Mouse (Mus musculus): ENCODE measurements around the gene Kctd12b. TPM values are rescaled to one million over a fixed set of nuclear protein-coding genes. Genes with fewer than 3 reads are reported as not detected.

The Kctd12b gene
- polyA plus RNA-seq (2015; fragmentation: Nextera tagmentation; extraction: Ambion mirVana) = 0.63 TPM in 2 replicates

DNA sequence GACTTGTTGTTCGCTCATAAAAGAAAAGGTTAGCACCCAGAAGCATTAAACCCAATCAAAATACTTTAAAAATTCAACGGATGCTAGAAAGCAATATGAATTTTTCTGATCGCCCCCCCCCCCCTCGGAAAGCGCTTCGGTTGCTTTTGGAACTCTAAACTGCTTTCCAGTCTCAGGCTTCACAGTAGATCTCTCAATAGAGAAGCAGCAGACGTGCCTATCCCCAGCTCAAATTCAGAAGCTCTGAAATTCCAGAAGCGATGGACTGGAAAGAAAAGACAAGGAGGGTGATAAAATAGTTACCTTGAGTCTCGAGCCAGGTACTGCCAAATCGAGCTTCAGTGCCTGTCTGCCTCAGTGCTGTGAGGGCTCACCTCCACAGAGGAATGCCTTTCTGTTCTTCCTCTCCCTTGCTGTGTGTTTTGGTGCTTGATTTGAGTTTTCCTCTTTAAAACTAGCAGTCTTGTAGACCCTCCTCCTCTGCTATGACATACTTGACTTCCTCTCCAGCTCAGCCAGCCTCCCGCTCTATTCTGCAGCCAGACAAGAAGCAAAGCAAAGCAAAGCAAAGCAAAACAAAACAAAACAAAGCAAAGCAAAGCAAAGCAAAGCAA, at the start of gene Kctd12b:
Gene Kctd12b, minus strand, starts transcription at position 610 of the 614 bp plus-strand sequence.
- Histone ChIP-seq H3K4me2 (ENCODE audit: low read depth, low read length) (0 out of 2 replicates have a peak within 1 kb of the TSS, but pooled peaks have one; percentile 15), H3K27ac (ENCODE audit: low read length) (no peak within 1 kb of the TSS)
- ATAC-seq (ENCODE audit: low read depth) = no peak

GRCm38 (mm10) chrX:153742493-153742892, 46.3 kb upstream of the Kctd12b start:
- no peaks in the 10 kb centered on the region for H3K36me3 ChIP-seq (ENCODE audit: control insufficient read depth, insufficient read depth)
- WGBS (ENCODE audit: insufficient replicate concordance) = 59% methylated on average over 3 of the region's 3 CpGs
- no peak overlapping the region for H3K9ac ChIP-seq (ENCODE audit: low read depth, low read length)
- H3K4me1 ChIP-seq (ENCODE audit: control insufficient read depth, low read depth, low read length) = no peaks in the 10 kb centered on the region
- H3K4me3 ChIP-seq (ENCODE audit: low read depth, low read length) = no peak overlapping the region
- ATAC-seq (ENCODE audit: low read depth) = no peak
- H3K9me3 ChIP-seq (replicated peaks; ENCODE audit: control insufficient read depth, low read length) = no peaks in the 10 kb centered on the region
- H3K27me3 ChIP-seq (ENCODE audit: control insufficient read depth, insufficient read depth, low read depth, low read length) = no peaks in the 10 kb centered on the region
- H3K4me2 ChIP-seq (ENCODE audit: low read depth, low read length) = no peak overlapping the region
- H3K27ac ChIP-seq (ENCODE audit: low read length) = no peak overlapping the region

More for the DNA sequence above, at the start of gene Kctd12b:
- H3K36me3 ChIP-seq (ENCODE audit: control insufficient read depth, insufficient read depth) = no peaks in the 10 kb centered on the region
- no peaks in the 10 kb centered on the region for H3K9me3 ChIP-seq (replicated peaks; ENCODE audit: control insufficient read depth, low read length)
- peak within 1 kb of the TSS; percentile 31 for H3K4me3 ChIP-seq (ENCODE audit: low read depth, low read length)
- WGBS (ENCODE audit: insufficient replicate concordance) = 16% methylated on average over 11 of the region's 11 CpGs
- H3K4me1 ChIP-seq (ENCODE audit: control insufficient read depth, low read depth, low read length) = no peaks in the 10 kb centered on the region
- no peaks in the 10 kb centered on the region for H3K27me3 ChIP-seq (ENCODE audit: control insufficient read depth, insufficient read depth, low read depth, low read length)
- no peak within 1 kb of the TSS for H3K9ac ChIP-seq (ENCODE audit: low read depth, low read length)

GRCm38 (mm10) chrX:153735697-153736096, 39.5 kb upstream of the Kctd12b start:
- no peaks in the 10 kb centered on the region for H3K36me3 ChIP-seq (ENCODE audit: control insufficient read depth, insufficient read depth)
- no peak for ATAC-seq (ENCODE audit: low read depth)

GRCm38 (mm10) chrX:153724400-153724799, 28.2 kb upstream of the Kctd12b start:
- no peak overlapping the region for H3K27ac ChIP-seq (ENCODE audit: low read length)
- no peaks in the 10 kb centered on the region for H3K4me1 ChIP-seq (ENCODE audit: control insufficient read depth, low read depth, low read length)
- H3K9me3 ChIP-seq (replicated peaks; ENCODE audit: control insufficient read depth, low read length) = no peaks in the 10 kb centered on the region
- H3K36me3 ChIP-seq (ENCODE audit: control insufficient read depth, insufficient read depth) = no peaks in the 10 kb centered on the region
- 49% methylated on average over 3 of the region's 3 CpGs for WGBS (ENCODE audit: insufficient replicate concordance)
- H3K4me3 ChIP-seq (ENCODE audit: low read depth, low read length) = peak overlapping the region; percentile 22; the same call in 1 of the 2 replicates
- peak overlapping the region; percentile 49 for H3K4me2 ChIP-seq (ENCODE audit: low read depth, low read length)
- H3K9ac ChIP-seq (ENCODE audit: low read depth, low read length) = no peak overlapping the region
- H3K27me3 ChIP-seq (ENCODE audit: control insufficient read depth, insufficient read depth, low read depth, low read length) = no peaks in the 10 kb centered on the region
- no peak for ATAC-seq (ENCODE audit: low read depth)

More at GRCm38 (mm10) chrX:153735697-153736096, 39.5 kb upstream of the Kctd12b start:
- Histone ChIP-seq H3K4me1 (ENCODE audit: control insufficient read depth, low read depth, low read length) (no peaks in the 10 kb centered on the region), H3K4me2 (ENCODE audit: low read depth, low read length) (no peak overlapping the region), H3K9me3 (replicated peaks; ENCODE audit: control insufficient read depth, low read length) (no peaks in the 10 kb centered on the region), H3K27ac (ENCODE audit: low read length) (no peak overlapping the region), H3K4me3 (ENCODE audit: low read depth, low read length) (no peak overlapping the region), H3K9ac (ENCODE audit: low read depth, low read length) (no peak overlapping the region), H3K27me3 (ENCODE audit: control insufficient read depth, insufficient read depth, low read depth, low read length) (no peaks in the 10 kb centered on the region)
- 65% methylated on average over 4 of the region's 4 CpGs for WGBS (ENCODE audit: insufficient replicate concordance)

DNA sequence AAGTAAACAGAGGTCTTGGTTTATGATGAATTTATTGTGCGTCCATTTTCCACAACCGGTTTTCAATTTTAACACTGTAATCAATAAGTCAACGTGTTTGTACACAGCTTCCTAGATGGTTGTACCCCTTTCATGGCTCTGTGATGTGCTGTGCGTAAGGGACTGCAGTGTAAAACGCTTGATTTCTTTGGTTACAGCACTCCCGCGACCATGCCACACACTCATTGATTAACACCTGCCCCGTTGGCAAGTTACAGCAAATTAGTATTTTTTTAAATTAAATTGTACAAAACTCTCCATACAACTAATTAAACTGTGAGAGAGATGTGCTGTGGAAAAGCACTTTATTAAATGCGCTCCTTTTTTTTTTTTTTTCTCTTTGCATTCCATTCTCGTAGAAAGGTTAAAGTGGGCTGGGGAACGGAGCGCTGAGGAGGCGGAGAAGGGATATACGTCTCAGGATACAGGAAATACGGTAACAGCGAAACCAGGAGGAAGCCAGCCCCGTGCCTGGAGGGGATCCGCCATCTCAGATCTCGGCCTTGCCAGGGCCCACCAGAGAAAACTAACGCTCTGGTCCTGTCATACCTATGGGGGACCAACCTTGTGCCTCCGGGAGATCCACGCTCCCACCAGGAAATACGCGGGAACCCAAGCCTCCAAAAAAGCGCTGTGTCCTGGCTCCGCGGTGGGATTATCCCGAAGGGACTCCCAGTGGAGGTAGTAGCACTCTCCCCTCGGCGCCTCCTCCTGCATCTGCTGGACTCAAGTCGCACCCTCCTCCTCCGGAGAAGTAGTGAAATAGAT, 27.1 kb upstream of the Kctd12b start, which contains the start of gene Nbdy:
Gene Nbdy, plus strand, starts transcription at position 481 of the 807 bp plus-strand sequence.
- peak; percentile 72 for ATAC-seq (ENCODE audit: low read depth)
- Histone ChIP-seq H3K36me3 (ENCODE audit: control insufficient read depth, insufficient read depth) (no peaks in the 10 kb centered on the region), H3K9me3 (replicated peaks; ENCODE audit: control insufficient read depth, low read length) (no peaks in the 10 kb centered on the region), H3K27me3 (ENCODE audit: control insufficient read depth, insufficient read depth, low read depth, low read length) (no peaks in the 10 kb centered on the region), H3K4me1 (ENCODE audit: control insufficient read depth, low read depth, low read length) (no peaks in the 10 kb centered on the region), H3K4me3 (ENCODE audit: low read depth, low read length) (peak within 1 kb of the TSS; percentile 54), H3K4me2 (ENCODE audit: low read depth, low read length) (peak within 1 kb of the TSS; percentile 60), H3K9ac (ENCODE audit: low read depth, low read length) (peak within 1 kb of the TSS; percentile 35), H3K27ac (ENCODE audit: low read length) (no peak within 1 kb of the TSS)
- WGBS (ENCODE audit: insufficient replicate concordance) = 15% methylated on average over 31 of the region's 32 CpGs

DNA sequence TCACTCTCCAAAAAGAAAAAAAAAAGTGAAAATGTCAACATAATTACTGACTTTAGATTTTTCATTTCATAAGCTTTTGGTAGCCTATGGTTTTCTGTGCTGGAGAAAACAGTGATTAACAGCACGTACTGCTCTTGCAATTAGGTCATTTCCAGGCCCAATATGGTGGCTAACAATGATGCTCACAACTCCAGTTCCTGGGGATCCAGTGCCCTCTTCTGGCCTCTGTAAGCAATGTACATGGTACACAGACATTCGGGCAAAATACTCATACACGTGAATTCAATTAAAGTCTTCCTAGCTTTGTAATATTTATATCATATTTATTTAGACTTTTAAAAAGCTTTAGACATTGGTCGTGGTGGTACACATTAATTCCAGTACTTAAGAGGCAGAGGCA, 23.4 kb upstream of the Kctd12b start:
- ATAC-seq (ENCODE audit: low read depth) = no peak
- 22% methylated on average over 4 of the region's 4 CpGs for WGBS (ENCODE audit: insufficient replicate concordance)
- Histone ChIP-seq H3K4me3 (ENCODE audit: low read depth, low read length) (no peak overlapping the region), H3K27me3 (ENCODE audit: control insufficient read depth, insufficient read depth, low read depth, low read length) (no peaks in the 10 kb centered on the region), H3K4me1 (ENCODE audit: control insufficient read depth, low read depth, low read length) (no peaks in the 10 kb centered on the region), H3K36me3 (ENCODE audit: control insufficient read depth, insufficient read depth) (no peaks in the 10 kb centered on the region), H3K27ac (ENCODE audit: low read length) (no peak overlapping the region), H3K9me3 (replicated peaks; ENCODE audit: control insufficient read depth, low read length) (no peaks in the 10 kb centered on the region), H3K9ac (ENCODE audit: low read depth, low read length) (no peak overlapping the region), H3K4me2 (ENCODE audit: low read depth, low read length) (no peak overlapping the region)

- no peak overlapping the region for H3K4me2 ChIP-seq (ENCODE audit: low read depth, low read length)
- H3K27me3 ChIP-seq (ENCODE audit: control insufficient read depth, insufficient read depth, low read depth, low read length) = no peaks in the 10 kb centered on the region
- no peak overlapping the region for H3K27ac ChIP-seq (ENCODE audit: low read length)
- no peak for ATAC-seq (ENCODE audit: low read depth)
- no peak overlapping the region for H3K9ac ChIP-seq (ENCODE audit: low read depth, low read length)
- H3K36me3 ChIP-seq (ENCODE audit: control insufficient read depth, insufficient read depth) = no peaks in the 10 kb centered on the region
- no peaks in the 10 kb centered on the region for H3K9me3 ChIP-seq (replicated peaks; ENCODE audit: control insufficient read depth, low read length)
- 61% methylated on average over 2 of the region's 2 CpGs for WGBS (ENCODE audit: insufficient replicate concordance)
- no peak overlapping the region for H3K4me3 ChIP-seq (ENCODE audit: low read depth, low read length)
- no peaks in the 10 kb centered on the region for H3K4me1 ChIP-seq (ENCODE audit: control insufficient read depth, low read depth, low read length)
These were observed 20.5 kb upstream of the Kctd12b start for GRCm38 (mm10) chrX:153716716-153717115.

DNA sequence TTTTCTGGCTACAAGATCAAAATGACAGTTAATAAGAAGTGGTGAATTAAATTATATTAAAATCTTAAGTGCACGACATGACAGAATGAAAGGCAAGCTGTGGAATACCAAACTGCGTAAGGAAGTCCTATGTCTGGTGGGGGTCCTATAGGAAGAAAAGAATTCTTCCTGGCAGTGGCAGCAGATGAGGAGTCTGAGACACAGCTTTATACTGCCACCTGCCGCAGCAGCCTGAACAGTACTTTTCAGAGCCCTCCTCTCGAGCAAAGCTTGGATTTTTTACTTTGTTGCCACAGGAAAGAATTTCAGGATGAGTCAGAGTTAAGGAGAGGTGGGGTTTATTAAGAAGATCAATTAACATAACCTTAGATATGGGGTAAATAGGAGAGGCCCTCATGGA, 11.5 kb upstream of the Kctd12b start:
- H3K27me3 ChIP-seq (ENCODE audit: control insufficient read depth, insufficient read depth, low read depth, low read length) = no peaks in the 10 kb centered on the region
- ATAC-seq (ENCODE audit: low read depth) = no peak
- H3K4me3 ChIP-seq (ENCODE audit: low read depth, low read length) = no peak overlapping the region
- no peak overlapping the region for H3K27ac ChIP-seq (ENCODE audit: low read length)
- WGBS (ENCODE audit: insufficient replicate concordance) = 39% methylated on average over 4 of the region's 4 CpGs
- no peaks in the 10 kb centered on the region for H3K9me3 ChIP-seq (replicated peaks; ENCODE audit: control insufficient read depth, low read length)
- H3K4me2 ChIP-seq (ENCODE audit: low read depth, low read length) = no peak overlapping the region
- no peak overlapping the region for H3K9ac ChIP-seq (ENCODE audit: low read depth, low read length)
- H3K4me1 ChIP-seq (ENCODE audit: control insufficient read depth, low read depth, low read length) = no peaks in the 10 kb centered on the region
- H3K36me3 ChIP-seq (ENCODE audit: control insufficient read depth, insufficient read depth) = no peaks in the 10 kb centered on the region

DNA sequence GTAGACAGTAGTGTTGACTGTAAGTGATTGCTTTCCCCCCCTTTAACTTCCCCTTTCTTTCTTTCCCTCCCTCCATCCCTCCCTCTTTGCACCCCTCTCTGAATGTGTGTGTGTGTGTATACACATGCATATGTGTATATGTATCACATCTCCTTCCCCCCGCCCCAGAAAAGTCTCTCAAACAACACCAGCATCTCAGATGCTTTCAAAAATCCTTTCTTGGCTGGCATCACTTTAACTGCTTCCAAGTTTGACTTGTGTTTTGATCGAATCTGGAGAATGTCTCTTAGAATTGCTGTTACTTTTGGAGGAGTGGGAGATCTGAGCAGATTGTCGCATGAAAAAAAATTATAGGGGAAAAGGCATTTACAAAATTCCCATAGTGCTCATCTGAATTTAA, 4.3 kb upstream of the Kctd12b start:
- no peaks in the 10 kb centered on the region for H3K4me1 ChIP-seq (ENCODE audit: control insufficient read depth, low read depth, low read length)
- H3K27me3 ChIP-seq (ENCODE audit: control insufficient read depth, insufficient read depth, low read depth, low read length) = no peaks in the 10 kb centered on the region
- H3K36me3 ChIP-seq (ENCODE audit: control insufficient read depth, insufficient read depth) = no peaks in the 10 kb centered on the region
- no peak overlapping the region for H3K9ac ChIP-seq (ENCODE audit: low read depth, low read length)
- WGBS (ENCODE audit: insufficient replicate concordance) = 47% methylated on average over 3 of the region's 3 CpGs
- ATAC-seq (ENCODE audit: low read depth) = no peak
- no peak overlapping the region for H3K27ac ChIP-seq (ENCODE audit: low read length)
- no peaks in the 10 kb centered on the region for H3K9me3 ChIP-seq (replicated peaks; ENCODE audit: control insufficient read depth, low read length)
- H3K4me3 ChIP-seq (ENCODE audit: low read depth, low read length) = no peak overlapping the region
- no peak overlapping the region for H3K4me2 ChIP-seq (ENCODE audit: low read depth, low read length)

Data from liver, embryonic 16.5 days (tissue).